Mouse (Mus musculus): ENCODE results near the gene Ascc1. TPM values are rescaled to one million over a fixed set of nuclear protein-coding genes. Genes with fewer than 3 reads are reported as not detected.

Ascc1 gene
- polyA plus RNA-seq, 2 experiments: 10.7 to 16.8 TPM

GRCm38 (mm10) chr10:60031562-60031961, 29.0 kb downstream of the Ascc1 start:
- H3K9ac ChIP-seq (replicated peaks): no peak overlapping the region
- no peaks in the 10 kb centered on the region for H3K9me3 ChIP-seq (ENCODE audit: control insufficient read depth, low read length)
- H3K36me3 ChIP-seq (replicated peaks; ENCODE audit: control insufficient read depth, insufficient read depth, low read depth): no peaks in the 10 kb centered on the region
- no peak overlapping the region for H3K27ac ChIP-seq
- DNase-seq (ENCODE audit: low read depth in 3 of 3, low spot score in 3 of 3): no peak
- no peak for TF ChIP-seq CTCF (IDR thresholded peaks at IDR 0.05; ENCODE audit: low read depth)
- no peak for TF ChIP-seq EP300 (IDR thresholded peaks at IDR 0.05; ENCODE audit: low read depth)
- no peak for ATAC-seq (ENCODE audit: insufficient read depth)
- 71% methylated on average over 8 of the region's 8 CpGs for WGBS (ENCODE audit: insufficient replicate concordance)
- H3K4me2 ChIP-seq (ENCODE audit: low read depth): no peak overlapping the region
- H3K4me1 ChIP-seq (replicated peaks; ENCODE audit: control insufficient read depth in 2 of 2, insufficient read depth in 2 of 2, low read length in 1 of 2): peaks cover 4 to 10% of the 10 kb centered on the region in 2 experiments
- H3K27me3 ChIP-seq (ENCODE audit: control insufficient read depth, insufficient read depth, low read length): no peaks in the 10 kb centered on the region
- no peak overlapping the region for H3K4me3 ChIP-seq (ENCODE audit: insufficient read depth in 1 of 2, low read depth in 2 of 2, low read length in 2 of 2)

GRCm38 (mm10) chr10:60031985-60032384, 29.4 kb downstream of the Ascc1 start:
- TF ChIP-seq CTCF (IDR thresholded peaks at IDR 0.05; ENCODE audit: low read depth): no peak
- TF ChIP-seq EP300 (IDR thresholded peaks at IDR 0.05; ENCODE audit: low read depth): no peak
- Histone ChIP-seq H3K4me2 (ENCODE audit: low read depth) (no peak overlapping the region), H3K4me1 (replicated peaks; ENCODE audit: control insufficient read depth in 2 of 2, insufficient read depth in 2 of 2, low read length in 1 of 2) (peaks cover 4 to 13% of the 10 kb centered on the region in 2 experiments), H3K27ac (no peak overlapping the region), H3K27me3 (ENCODE audit: control insufficient read depth, insufficient read depth, low read length) (no peaks in the 10 kb centered on the region), H3K36me3 (replicated peaks; ENCODE audit: control insufficient read depth, insufficient read depth, low read depth) (no peaks in the 10 kb centered on the region), H3K4me3 (ENCODE audit: insufficient read depth in 1 of 2, low read depth in 2 of 2, low read length in 2 of 2) (no peak overlapping the region), H3K9me3 (ENCODE audit: control insufficient read depth, low read length) (no peaks in the 10 kb centered on the region), H3K9ac (replicated peaks) (no peak overlapping the region)
- no peak for DNase-seq (ENCODE audit: low read depth in 3 of 3, low spot score in 3 of 3)
- ATAC-seq (ENCODE audit: insufficient read depth): no peak
- WGBS (ENCODE audit: insufficient replicate concordance): 87% methylated on average over 2 of the region's 2 CpGs

GRCm38 (mm10) chr10:60032622-60033021, 30.0 kb downstream of the Ascc1 start:
- H3K36me3 ChIP-seq (replicated peaks; ENCODE audit: control insufficient read depth, insufficient read depth, low read depth): no peaks in the 10 kb centered on the region
- H3K4me1 ChIP-seq (replicated peaks; ENCODE audit: control insufficient read depth in 2 of 2, insufficient read depth in 2 of 2, low read length in 1 of 2): peaks cover 4 to 14% of the 10 kb centered on the region in 2 experiments
- H3K4me3 ChIP-seq (ENCODE audit: insufficient read depth in 1 of 2, low read depth in 2 of 2, low read length in 2 of 2): no peak overlapping the region
- TF ChIP-seq EP300 (IDR thresholded peaks at IDR 0.05; ENCODE audit: low read depth) (no peak), CTCF (IDR thresholded peaks at IDR 0.05; ENCODE audit: low read depth) (no peak)
- H3K4me2 ChIP-seq (ENCODE audit: low read depth): no peak overlapping the region
- H3K9ac ChIP-seq (replicated peaks): no peak overlapping the region
- ATAC-seq (ENCODE audit: insufficient read depth): no peak
- no peak for DNase-seq (ENCODE audit: low read depth in 3 of 3, low spot score in 3 of 3)
- no peaks in the 10 kb centered on the region for H3K27me3 ChIP-seq (ENCODE audit: control insufficient read depth, insufficient read depth, low read length)
- WGBS (ENCODE audit: insufficient replicate concordance): 72% methylated on average over 2 of the region's 2 CpGs
- H3K9me3 ChIP-seq (ENCODE audit: control insufficient read depth, low read length): no peaks in the 10 kb centered on the region
- no peak overlapping the region for H3K27ac ChIP-seq

- no peak for DNase-seq (ENCODE audit: low read depth in 3 of 3, low spot score in 3 of 3)
- Histone ChIP-seq H3K9ac (replicated peaks) (no peak overlapping the region), H3K27ac (no peak overlapping the region), H3K9me3 (ENCODE audit: control insufficient read depth, low read length) (no peaks in the 10 kb centered on the region), H3K4me2 (ENCODE audit: low read depth) (no peak overlapping the region), H3K27me3 (ENCODE audit: control insufficient read depth, insufficient read depth, low read length) (no peaks in the 10 kb centered on the region), H3K4me3 (ENCODE audit: insufficient read depth in 1 of 2, low read depth in 2 of 2, low read length in 2 of 2) (no peak overlapping the region), H3K36me3 (replicated peaks; ENCODE audit: control insufficient read depth, insufficient read depth, low read depth) (no peaks in the 10 kb centered on the region), H3K4me1 (replicated peaks; ENCODE audit: control insufficient read depth in 2 of 2, insufficient read depth in 2 of 2, low read length in 1 of 2) (peaks cover 4 to 14% of the 10 kb centered on the region in 2 experiments)
- WGBS (ENCODE audit: insufficient replicate concordance): 54% methylated on average over 5 of the region's 5 CpGs
- no peak for ATAC-seq (ENCODE audit: insufficient read depth)
- TF ChIP-seq EP300 (IDR thresholded peaks at IDR 0.05; ENCODE audit: low read depth) (no peak), CTCF (IDR thresholded peaks at IDR 0.05; ENCODE audit: low read depth) (no peak)
Measured at GRCm38 (mm10) chr10:60033064-60033463, 30.5 kb downstream of the Ascc1 start.

GRCm38 (mm10) chr10:60034621-60035020, 32.0 kb downstream of the Ascc1 start:
- Histone ChIP-seq H3K4me2 (ENCODE audit: low read depth) (no peak overlapping the region), H3K4me1 (replicated peaks; ENCODE audit: control insufficient read depth in 2 of 2, insufficient read depth in 2 of 2, low read length in 1 of 2) (peaks cover 4 to 14% of the 10 kb centered on the region in 2 experiments), H3K9ac (replicated peaks) (no peak overlapping the region), H3K27ac (no peak overlapping the region), H3K36me3 (replicated peaks; ENCODE audit: control insufficient read depth, insufficient read depth, low read depth) (no peaks in the 10 kb centered on the region), H3K4me3 (ENCODE audit: insufficient read depth in 1 of 2, low read depth in 2 of 2, low read length in 2 of 2) (no peak overlapping the region), H3K27me3 (ENCODE audit: control insufficient read depth, insufficient read depth, low read length) (no peaks in the 10 kb centered on the region), H3K9me3 (ENCODE audit: control insufficient read depth, low read length) (no peaks in the 10 kb centered on the region)
- 71% methylated on average over 3 of the region's 3 CpGs for WGBS (ENCODE audit: insufficient replicate concordance)
- ATAC-seq (ENCODE audit: insufficient read depth): no peak
- no peak for DNase-seq (ENCODE audit: low read depth in 3 of 3, low spot score in 3 of 3)
- TF ChIP-seq CTCF (IDR thresholded peaks at IDR 0.05; ENCODE audit: low read depth): no peak
- no peak for TF ChIP-seq EP300 (IDR thresholded peaks at IDR 0.05; ENCODE audit: low read depth)

All from liver, embryonic 14.5 days (tissue).